Mouse (Mus musculus) liver, postnatal 0 days (tissue): ENCODE data around the gene Smo. TPM values are rescaled to one million over a fixed set of nuclear protein-coding genes. Genes with fewer than 3 reads are reported as not detected.

Experiments
- ATAC-seq: fragments of 200-750 bp; cut with Nextera tagmentation; 2 replicates; pipeline ENCODE4 v1.8.0; 2017; ENCODE audit warnings: mild to moderate bottlenecking, moderate library complexity
- DNase-seq: peaks from one replicate; pipeline ENCODE4 v3.0.0-alpha.2; 2016
- H3K27ac ChIP-seq: fragments of 300-500 bp; sonication (generic); 2 replicates; pipeline ENCODE4 v1.5.1; 2014; ENCODE audit warnings: antibody characterized with exemption, moderate library complexity, mild to moderate bottlenecking, low read depth
- H3K27me3 ChIP-seq: fragments of 300-500 bp; sonication (generic); 2 replicates; pipeline ENCODE4 v1.6.1; 2014; ENCODE audit warnings: low read length, control low read depth, mixed read lengths; ENCODE audit not compliant: insufficient read depth
- H3K36me3 ChIP-seq: fragments of 300-500 bp; sonication (generic); replicated peaks from 2 replicates; pipeline ENCODE4 v1.6.1; 2014; ENCODE audit warnings: mild to moderate bottlenecking, control low read depth, low read length, moderate library complexity, mixed read lengths; ENCODE audit not compliant: insufficient read depth
- H3K4me1 ChIP-seq: fragments of 300-500 bp; sonication (generic); 2 replicates; pipeline ENCODE4 v1.6.1; 2014; ENCODE audit warnings: antibody characterized with exemption, mild to moderate bottlenecking, control low read depth; ENCODE audit not compliant: insufficient read depth
- H3K4me2 ChIP-seq: fragments of 300-500 bp; sonication (generic); 2 replicates; pipeline ENCODE4 v1.6.1; 2014; ENCODE audit warnings: low read depth, mild to moderate bottlenecking, low read length, moderate library complexity, mixed read lengths
- H3K4me3 ChIP-seq: fragments of 300-500 bp; sonication (generic); 2 replicates; pipeline ENCODE4 v1.5.1; 2014; ENCODE audit warnings: low read depth, low read length
- H3K9ac ChIP-seq: fragments of 300-500 bp; sonication (generic); replicated peaks from 2 replicates; pipeline ENCODE4 v1.6.1; 2014; ENCODE audit warnings: mild to moderate bottlenecking, moderate library complexity
- H3K9me3 ChIP-seq: fragments of 300-500 bp; sonication (generic); 2 replicates; pipeline ENCODE4 v1.6.1; 2016; ENCODE audit warnings: mild to moderate bottlenecking, control low read depth, low read length, mixed read lengths
- CTCF ChIP-seq: sonication (generic); IDR thresholded peaks from 2 replicates; pipeline ENCODE4 v1.5.1; 2016; ENCODE audit warnings: antibody characterized with exemption, low read depth
- EP300 ChIP-seq: IDR thresholded peaks from 2 replicates; pipeline ENCODE4 v1.6.1; 2016; ENCODE audit warnings: antibody characterized with exemption, low read depth, mild to moderate bottlenecking
- whole genome bisulfite sequencing: fragments of 180-500 bp; shearing (Covaris S2); extraction: QIAGEN DNeasy Blood & Tissue Kit; methylation state at CpG from one replicate; pipeline ENCODE4 v1.1.7; 2014; ENCODE audit not compliant: insufficient replicate concordance; 5-methylcytosine and 5-hydroxymethylcytosine counted together
- polyA plus RNA-seq: library from polyadenylated mRNA; unstranded; fragments of >200 nt; fragmentation: Nextera tagmentation; extraction: Ambion mirVana; gene quantifications from 2 replicates; pipeline ENCODE4 v1.2.1, GENCODE M21; 2015

The Smo gene
- polyA plus RNA-seq, 1 experiment from 2014 or later, result 2.2 TPM

DNA sequence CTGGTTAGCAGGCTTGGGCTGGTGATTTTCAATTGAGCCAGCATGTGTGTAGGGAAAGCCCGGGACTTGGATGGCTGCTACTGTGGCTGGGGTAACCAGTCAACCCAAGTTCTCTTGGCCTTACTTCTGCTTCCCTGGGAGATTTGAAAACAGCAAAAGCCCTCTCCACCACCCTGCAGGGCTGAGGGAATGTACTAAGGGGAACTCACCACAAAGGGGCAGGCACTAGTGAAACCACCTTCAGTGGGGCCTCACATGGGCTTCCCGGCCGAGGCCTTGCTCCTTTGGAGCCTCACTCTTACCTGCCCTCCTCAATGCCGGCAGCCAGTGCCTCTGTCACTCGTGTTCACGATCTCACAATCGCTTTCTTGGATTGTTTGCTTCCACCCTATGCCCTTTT, 39.3 kb upstream of the Smo start:
- peak overlapping the region; percentile 95 for H3K4me3 ChIP-seq
- peak overlapping the region; percentile 95 for H3K27ac ChIP-seq
- H3K27me3 ChIP-seq, result 0 out of 2 replicates have a peak, but pooled peaks cover 10% of the 10 kb centered on the region
- H3K36me3 ChIP-seq, result peaks cover 13% of the 10 kb centered on the region; the same call in 1 of the 2 replicates
- peak; percentile 3; the same call in 1 of the 2 replicates for ATAC-seq
- peaks cover 29% of the 10 kb centered on the region for H3K4me1 ChIP-seq
- no peaks in the 10 kb centered on the region for H3K9me3 ChIP-seq
- WGBS, result 31% methylated on average over 7 of the region's 7 CpGs
- DNase-seq, result peak; percentile 44
- H3K4me2 ChIP-seq, result peak overlapping the region; percentile 93
- TF ChIP-seq EP300, result no peak; the same call in 1 of the 2 replicates
- TF ChIP-seq CTCF, result no peak
- H3K9ac ChIP-seq, result peak overlapping the region; percentile 99

- Histone ChIP-seq H3K4me1 (peaks cover 37% of the 10 kb centered on the region), H3K9me3 (no peaks in the 10 kb centered on the region), H3K4me3 (peak overlapping the region; percentile 95), H3K36me3 (peaks cover 13% of the 10 kb centered on the region; the same call in 1 of the 2 replicates), H3K27me3 (0 out of 2 replicates have a peak, but pooled peaks cover 8% of the 10 kb centered on the region), H3K27ac (peak overlapping the region; percentile 95), H3K4me2 (peak overlapping the region; percentile 93), H3K9ac (peak overlapping the region; percentile 99)
- DNase-seq (no peak), ATAC-seq (no peak)
- TF ChIP-seq EP300 (no peak), CTCF (no peak)
Measured at GRCm38 (mm10) chr6:29697139-29697538, 38.2 kb upstream of the Smo start.

- Histone ChIP-seq H3K9me3 (no peaks in the 10 kb centered on the region), H3K9ac (peak overlapping the region; percentile 99), H3K27ac (peak overlapping the region; percentile 95), H3K27me3 (0 out of 2 replicates have a peak, but pooled peaks cover 7% of the 10 kb centered on the region), H3K4me3 (peak overlapping the region; percentile 95), H3K4me1 (peaks cover 41% of the 10 kb centered on the region), H3K36me3 (peaks cover 13% of the 10 kb centered on the region; the same call in 1 of the 2 replicates), H3K4me2 (peak overlapping the region; percentile 93)
- ATAC-seq (peak; percentile 72), DNase-seq (peak; percentile 76)
- WGBS, result 35% methylated on average over 3 of the region's 3 CpGs
- TF ChIP-seq CTCF, result peak; percentile 65
- TF ChIP-seq EP300, result peak; percentile 98
Measured at GRCm38 (mm10) chr6:29697548-29697947, 37.8 kb upstream of the Smo start.

DNA sequence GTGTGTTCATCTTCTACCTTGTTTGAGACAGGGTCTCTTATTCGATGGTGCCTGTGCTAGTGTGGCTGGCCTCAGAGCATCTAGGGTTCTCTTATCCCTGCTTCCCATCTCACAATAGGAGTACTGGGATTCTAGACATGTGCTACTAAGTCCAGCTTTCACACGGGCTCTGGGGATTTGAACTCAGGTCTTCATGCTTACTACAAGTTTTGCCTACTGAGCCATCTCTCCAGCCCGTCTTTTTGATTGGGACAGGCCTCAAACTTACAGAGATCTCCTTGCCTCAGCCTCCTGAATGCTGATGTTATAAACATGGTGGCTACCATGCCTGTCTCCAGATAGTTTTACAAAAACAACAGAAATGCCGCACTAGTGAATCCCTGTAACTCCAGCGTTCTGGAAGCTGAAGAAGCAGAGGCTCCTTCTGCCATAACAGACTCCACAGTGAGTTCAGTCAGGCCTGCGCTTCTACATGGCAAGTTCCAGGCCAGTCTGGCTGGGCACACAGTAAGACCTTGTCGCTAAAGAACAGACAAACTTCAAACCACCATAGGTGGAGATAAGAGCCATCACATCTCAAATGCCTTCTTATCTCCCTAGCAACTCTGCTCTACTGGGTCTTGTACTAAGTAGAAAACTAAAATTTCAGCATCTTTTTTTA, 36.1 kb upstream of the Smo start:
- Histone ChIP-seq H3K9ac (peak overlapping the region; percentile 55; the same call in 1 of the 2 replicates), H3K27ac (peak overlapping the region; percentile 95), H3K4me3 (peak overlapping the region; percentile 20; the same call in 1 of the 2 replicates), H3K36me3 (peaks cover 16% of the 10 kb centered on the region), H3K27me3 (no peaks in the 10 kb centered on the region), H3K4me1 (peaks cover 45% of the 10 kb centered on the region), H3K9me3 (no peaks in the 10 kb centered on the region), H3K4me2 (peak overlapping the region; percentile 93)
- ATAC-seq (peak; percentile 10), DNase-seq (peak; percentile 41)
- WGBS, result 60% methylated on average over 7 of the region's 7 CpGs
- TF ChIP-seq CTCF, result no peak
- TF ChIP-seq EP300, result peak; percentile 96

- H3K27ac ChIP-seq, result peak overlapping the region; percentile 96
- peak; percentile 90 for ATAC-seq
- H3K4me1 ChIP-seq, result peaks cover 42% of the 10 kb centered on the region
- peaks cover 24% of the 10 kb centered on the region for H3K36me3 ChIP-seq
- H3K27me3 ChIP-seq, result no peaks in the 10 kb centered on the region
- DNase-seq, result peak; percentile 83
- peak; percentile 100 for TF ChIP-seq EP300
- TF ChIP-seq CTCF, result no peak
- 44% methylated on average over 6 of the region's 6 CpGs for WGBS
- H3K9me3 ChIP-seq, result no peaks in the 10 kb centered on the region
- peak overlapping the region; percentile 63 for H3K9ac ChIP-seq
- peak overlapping the region; percentile 66 for H3K4me2 ChIP-seq
- H3K4me3 ChIP-seq, result peak overlapping the region; percentile 20
Measured at GRCm38 (mm10) chr6:29701051-29701450, 34.3 kb upstream of the Smo start.

DNA sequence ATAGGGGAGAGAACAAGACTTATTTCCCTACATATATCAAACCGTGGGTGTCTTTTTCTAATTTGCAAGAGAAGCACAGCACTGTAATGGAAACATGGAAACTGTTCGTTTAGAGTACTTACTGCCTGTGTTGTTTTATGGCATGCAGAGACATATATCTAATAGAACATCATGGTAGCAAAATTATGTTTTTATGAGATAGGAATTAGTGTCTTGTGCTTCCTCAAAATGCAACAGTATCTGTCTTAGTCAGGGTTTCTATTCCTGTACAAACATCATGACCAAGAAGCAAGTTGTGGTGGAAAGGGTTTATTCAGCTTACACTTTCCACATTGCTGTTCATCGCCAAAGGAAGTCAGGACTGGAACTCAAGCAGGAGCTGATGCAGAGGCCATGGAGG, 33.2 kb upstream of the Smo start:
- H3K9me3 ChIP-seq, result no peaks in the 10 kb centered on the region
- TF ChIP-seq EP300, result peak; percentile 63
- no peak for TF ChIP-seq CTCF
- peak overlapping the region; percentile 96 for H3K27ac ChIP-seq
- peak overlapping the region; percentile 20; the same call in 1 of the 2 replicates for H3K4me3 ChIP-seq
- DNase-seq, result no peak
- H3K4me2 ChIP-seq, result peak overlapping the region; percentile 66
- H3K4me1 ChIP-seq, result peaks cover 39% of the 10 kb centered on the region
- peak overlapping the region; percentile 63 for H3K9ac ChIP-seq
- ATAC-seq, result no peak
- no peaks in the 10 kb centered on the region for H3K27me3 ChIP-seq
- H3K36me3 ChIP-seq, result peaks cover 22% of the 10 kb centered on the region
- WGBS, result 50% methylated on average over 3 of the region's 3 CpGs
